In genomic region chr9:74975416-74975815, GRCm38 (mm10) we compare ENCODE assay signal across 8 mouse cellular contexts. TPM values are rescaled to one million over a fixed set of nuclear protein-coding genes. Genes with fewer than 3 reads are reported as not detected.
DNase-seq lines count a peak whose midpoint lies in the region; ATAC-seq and TF ChIP-seq lines count a peak whose summit lies in the region.

No protein-coding gene starts in this region.

- H3K4me3 ChIP-seq in heart, embryonic 13.5 days: peak overlapping the region; percentile 67
- peak overlapping the region; percentile 18 for H3K4me3 ChIP-seq in embryonic fibroblast, embryonic 13.5 days (ENCODE audit: insufficient read depth, low read length)
- peak overlapping the region; percentile 46 for H3K4me3 ChIP-seq in midbrain, embryonic 11.5 days (ENCODE audit: low read depth, low read length)

- WGBS in heart, embryonic 13.5 days: 11% methylated on average over 7 of the region's 7 CpGs
- WGBS in midbrain, embryonic 11.5 days: 16% methylated on average over 7 of the region's 7 CpGs

- ATAC-seq in heart, embryonic 13.5 days (ENCODE audit: extremely low read depth, insufficient number of reproducible peaks, low FRiP score, low TSS enrichment): no peak
- peak; percentile 50; the same call in 1 of the 2 replicates for ATAC-seq in midbrain, embryonic 11.5 days (ENCODE audit: low FRiP score)

- H3K9me3 ChIP-seq in heart, embryonic 13.5 days: no peaks in the 10 kb centered on the region
- no peaks in the 10 kb centered on the region for H3K9me3 ChIP-seq in midbrain, embryonic 11.5 days (ENCODE audit: control insufficient read depth, low read length)

- no peaks in the 10 kb centered on the region for H3K27me3 ChIP-seq in heart, embryonic 13.5 days (replicated peaks)
- H3K27me3 ChIP-seq in midbrain, embryonic 11.5 days (ENCODE audit: control insufficient read depth, insufficient read depth, low read length): no peaks in the 10 kb centered on the region

- intact Hi-C loops in heart, postnatal 10 days (cut with DNase I): no loop called here

- peak overlapping the region; percentile 86 for H3K9ac ChIP-seq in heart, embryonic 13.5 days
- H3K9ac ChIP-seq in midbrain, embryonic 11.5 days (ENCODE audit: low read length): peak overlapping the region; percentile 74

- H3K4me1 ChIP-seq in heart, embryonic 13.5 days: peaks cover 63% of the 10 kb centered on the region
- H3K4me1 ChIP-seq in embryonic fibroblast, embryonic 13.5 days (ENCODE audit: control insufficient read depth, insufficient read depth, low read length): peaks cover 7% of the 10 kb centered on the region; the same call in 1 of the 2 replicates
- H3K4me1 ChIP-seq in midbrain, embryonic 11.5 days (ENCODE audit: control insufficient read depth, insufficient read depth, low read length): peaks cover 26% of the 10 kb centered on the region

- no peaks in the 10 kb centered on the region for H3K36me3 ChIP-seq in heart, embryonic 13.5 days
- no peaks in the 10 kb centered on the region for H3K36me3 ChIP-seq in midbrain, embryonic 11.5 days (ENCODE audit: control insufficient read depth, insufficient read depth, low read length)

- H3K27ac ChIP-seq in heart, embryonic 13.5 days (replicated peaks): peak overlapping the region; percentile 92
- H3K27ac ChIP-seq in embryonic fibroblast, embryonic 13.5 days (ENCODE audit: insufficient read depth, low read length): peak overlapping the region; percentile 92
- H3K27ac ChIP-seq in midbrain, embryonic 11.5 days (ENCODE audit: low read depth, low read length): peak overlapping the region; percentile 89

- no peak for TF ChIP-seq CTCF in embryonic fibroblast, embryonic 13.5 days (IDR thresholded peaks at IDR 0.05; ENCODE audit: borderline replicate concordance, insufficient read depth, low read length)

- no peak for TF ChIP-seq POLR2A in embryonic fibroblast, embryonic 13.5 days (IDR thresholded peaks at IDR 0.05; ENCODE audit: low read depth, low read length)

- peak overlapping the region; percentile 77 for H3K4me2 ChIP-seq in heart, embryonic 13.5 days
- peak overlapping the region; percentile 73 for H3K4me2 ChIP-seq in midbrain, embryonic 11.5 days

- DNase-seq in heart, postnatal 10 days: no peak
- DNase-seq in kidney, adult 8-10 months: peak; percentile 65 to 82
- DNase-seq in midbrain, embryonic 11.5 days (ENCODE audit: low spot score, missing footprints): peak; percentile 91
- DNase-seq in T-cell, adult 2 months (ENCODE audit: low spot score): no peak
- no peak for DNase-seq in ovary, adult 18-20 months (ENCODE audit: low spot score)
- DNase-seq in embryo, embryonic 11 days: no peak

RNA-seq across cellular contexts. Expression of gene Fam214a, which starts 22.7 kb away (rescaled TPM):
- 9.7 and 10.5 TPM in 2 replicates for polyA plus RNA-seq in heart, embryonic 13.5 days (2015; fragmentation: Nextera tagmentation; extraction: Ambion mirVana)
- total RNA-seq in heart, postnatal 10 days (2021): 10 to 100 TPM; 25.9 to 26.5 TPM
- polyA plus RNA-seq in embryonic fibroblast, embryonic 13.5 days (2011; ENCODE audit: insufficient read length, low read depth, missing spikeins): 18.3 and 18.9 TPM in 2 replicates
- polyA plus RNA-seq in midbrain, embryonic 11.5 days (2014; fragmentation: Nextera tagmentation; extraction: Ambion mirVana): 17.6 and 18.9 TPM in 2 replicates

Comparison
In these comparisons a context has a peak if more than half of its experiments do, and no peak if none do; other contexts are left out.
1. DNase-seq: peak in kidney, adult 8-10 months (2 of 2) and midbrain, embryonic 11.5 days (single experiment); none in heart, postnatal 10 days (0 of 2), T-cell, adult 2 months (single experiment), ovary, adult 18-20 months (single experiment) and embryo, embryonic 11 days (single experiment).
2. Peak in every context shown above with its lines, with median percentiles within 50 percentile points of each other: H3K27ac ChIP-seq and H3K4me3 ChIP-seq.